Mouse (Mus musculus): ENCODE measurements around the gene Zmym1. TPM values are rescaled to one million over a fixed set of nuclear protein-coding genes. Genes with fewer than 3 reads are reported as not detected.
A peak's percentile ranks its signal among the peaks of the same experiment; 100 is the strongest.
"Not testable (repeated sequence)": the region's sequence is repeated elsewhere in the genome, so short reads cannot be mapped to it uniquely, and the experiment has no call there.

Zmym1 gene
- polyA plus RNA-seq (2012; fragmentation: generic; extraction: Trizol), result 1.6 TPM

DNA sequence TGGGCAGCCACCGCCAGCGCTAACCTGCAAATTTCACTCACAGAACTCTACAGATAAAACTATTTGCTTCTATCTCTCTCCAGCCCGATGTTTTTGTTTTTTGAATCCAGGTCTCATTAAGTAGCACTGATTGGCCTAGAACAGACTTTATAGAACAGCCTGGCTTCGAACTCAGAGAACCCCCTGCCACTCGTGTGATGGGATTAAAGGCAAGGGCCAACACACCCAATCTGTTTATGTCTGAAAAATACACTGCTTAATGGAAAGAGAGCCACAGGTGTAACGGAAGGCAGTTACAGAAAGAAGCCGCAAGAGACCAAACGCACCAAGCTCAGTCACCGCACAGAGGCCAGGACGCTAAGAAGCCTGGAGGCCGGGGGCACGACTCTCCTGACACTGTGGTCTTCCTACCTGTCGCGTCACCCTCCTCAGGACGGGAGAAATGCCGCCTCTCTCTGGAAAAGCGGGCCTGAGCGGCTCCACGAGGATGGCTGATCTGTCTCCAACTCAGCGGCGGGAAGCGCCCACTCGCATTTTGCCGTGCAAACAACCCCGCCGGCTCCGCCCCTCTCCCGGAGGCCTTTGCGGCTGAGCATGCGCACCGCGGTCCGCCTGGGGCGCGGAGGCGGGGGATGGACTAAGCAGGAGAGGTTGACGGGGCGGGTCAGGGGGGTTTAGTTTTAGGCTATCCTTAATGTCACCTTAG lies at the start of gene Zmym1:
TSS of gene Zmym1 (minus strand) at position 568 of the 706 bp plus-strand sequence.
- H3K4me3 ChIP-seq, result peak within 1 kb of the TSS; percentile 77
- H3K27me3 ChIP-seq (ENCODE audit: control insufficient read depth, insufficient read depth, insufficient read length), result no peaks in the 10 kb centered on the region
- peak within 1 kb of the TSS; percentile 19 for H3ac ChIP-seq (ENCODE audit: control insufficient read depth, insufficient read length)
- H3K36me3 ChIP-seq (ENCODE audit: control insufficient read depth, insufficient read depth), result peaks cover 4% of the 10 kb centered on the region
- TF ChIP-seq POLR2AphosphoS2 (IDR thresholded peaks at IDR 0.05; ENCODE audit: insufficient read length, low read depth) (peak; percentile 70), CEBPB (IDR thresholded peaks at IDR 0.05; ENCODE audit: insufficient read depth, poor library complexity, severe bottlenecking) (no peak), MAX (IDR thresholded peaks at IDR 0.05; ENCODE audit: low read depth) (no peak), POLR2A (IDR thresholded peaks at IDR 0.05; ENCODE audit: insufficient read length, low read depth) (peak; percentile 76), E2F4 (IDR thresholded peaks at IDR 0.05; ENCODE audit: insufficient read depth) (peak; percentile 88)
- H3K4me2 ChIP-seq (ENCODE audit: low read depth), result peak within 1 kb of the TSS; percentile 84
- H3K79me2 ChIP-seq (ENCODE audit: control insufficient read depth, insufficient read depth), result peaks cover 13% of the 10 kb centered on the region

DNA sequence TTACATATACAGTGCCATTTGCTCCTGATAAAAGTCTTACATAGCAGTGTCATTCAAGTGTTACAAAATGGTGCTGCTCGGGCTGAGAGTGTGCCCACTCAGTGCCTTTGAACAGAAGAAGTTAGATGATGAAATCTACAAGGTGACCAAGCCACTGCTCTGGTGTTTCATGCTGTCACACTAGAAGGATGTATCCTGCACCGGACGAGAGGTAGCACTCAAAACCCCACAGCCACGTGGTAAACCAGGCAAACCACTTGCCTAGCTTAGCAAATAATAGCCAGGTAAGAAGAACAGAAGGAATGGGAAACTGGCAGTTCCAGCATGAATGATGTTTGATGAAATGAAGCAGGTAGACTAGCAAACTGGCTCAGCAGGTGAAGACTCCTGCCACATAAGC lies 49.6 kb upstream of the Zmym1 start:
- H3K4me2 ChIP-seq (ENCODE audit: low read depth), result no peak overlapping the region
- no peak overlapping the region for H3K4me3 ChIP-seq
- H3K79me2 ChIP-seq (ENCODE audit: control insufficient read depth, insufficient read depth), result no peaks in the 10 kb centered on the region
- H3ac ChIP-seq (ENCODE audit: control insufficient read depth, insufficient read length), result no peak overlapping the region
- no peaks in the 10 kb centered on the region for H3K36me3 ChIP-seq (ENCODE audit: control insufficient read depth, insufficient read depth)
- H3K27me3 ChIP-seq (ENCODE audit: control insufficient read depth, insufficient read depth, insufficient read length), result no peaks in the 10 kb centered on the region
- no peak for TF ChIP-seq POLR2A (IDR thresholded peaks at IDR 0.05; ENCODE audit: insufficient read length, low read depth)

DNA sequence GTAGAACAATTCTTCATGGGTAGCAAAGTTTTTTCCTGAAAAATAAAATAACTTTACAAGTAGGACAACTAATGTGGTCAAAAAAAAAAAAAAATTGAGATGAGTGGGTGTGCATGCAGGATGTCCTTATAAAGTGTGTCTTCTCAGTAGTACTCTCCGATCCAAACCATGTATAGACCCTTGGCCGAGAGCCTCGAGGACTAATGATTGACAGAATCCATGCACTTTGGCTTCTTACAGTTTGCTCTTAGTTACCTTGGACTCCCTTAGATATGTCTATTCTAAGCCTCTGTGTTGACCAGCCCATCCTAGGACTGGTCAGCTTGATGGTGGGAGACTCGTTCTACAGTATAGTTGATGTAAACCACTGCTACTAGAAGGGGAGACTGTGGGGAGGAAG lies 46.6 kb upstream of the Zmym1 start:
- Histone ChIP-seq H3K4me3 (no peak overlapping the region), H3K4me2 (ENCODE audit: low read depth) (no peak overlapping the region), H3K27me3 (ENCODE audit: control insufficient read depth, insufficient read depth, insufficient read length) (no peaks in the 10 kb centered on the region), H3ac (ENCODE audit: control insufficient read depth, insufficient read length) (no peak overlapping the region), H3K79me2 (ENCODE audit: control insufficient read depth, insufficient read depth) (no peaks in the 10 kb centered on the region), H3K36me3 (ENCODE audit: control insufficient read depth, insufficient read depth) (no peaks in the 10 kb centered on the region)
- TF ChIP-seq TCF3 (IDR thresholded peaks at IDR 0.05; ENCODE audit: insufficient read length, low read depth), result no peak
- TF ChIP-seq TCF12 (IDR thresholded peaks at IDR 0.05; ENCODE audit: insufficient read depth, poor library complexity, severe bottlenecking), result no peak
- TF ChIP-seq POLR2AphosphoS2 (IDR thresholded peaks at IDR 0.05; ENCODE audit: insufficient read length, low read depth), result no peak
- TF ChIP-seq CEBPB (IDR thresholded peaks at IDR 0.05; ENCODE audit: insufficient read depth, poor library complexity, severe bottlenecking), result no peak
- TF ChIP-seq POLR2A (IDR thresholded peaks at IDR 0.05; ENCODE audit: insufficient read length, low read depth), result no peak
- no peak for TF ChIP-seq MAX (IDR thresholded peaks at IDR 0.05; ENCODE audit: low read depth)
- no peak for TF ChIP-seq REST (IDR thresholded peaks at IDR 0.05; ENCODE audit: insufficient read depth, insufficient read length)
- no peak for TF ChIP-seq SRF (IDR thresholded peaks at IDR 0.05; ENCODE audit: control insufficient read depth, insufficient read length, low read depth)
- TF ChIP-seq USF1 (IDR thresholded peaks at IDR 0.05; ENCODE audit: low read depth), result no peak
- TF ChIP-seq MYOG (IDR thresholded peaks at IDR 0.05; ENCODE audit: control insufficient read depth in 1 of 3, insufficient read depth in 1 of 3, insufficient read length in 2 of 3, low read depth in 2 of 3), result no peak
- no peak for TF ChIP-seq E2F4 (IDR thresholded peaks at IDR 0.05; ENCODE audit: insufficient read depth)
- no peak for TF ChIP-seq MYOD1 (IDR thresholded peaks at IDR 0.05; ENCODE audit: control insufficient read depth in 1 of 3, insufficient read length in 2 of 3, low read depth in 2 of 3)

DNA sequence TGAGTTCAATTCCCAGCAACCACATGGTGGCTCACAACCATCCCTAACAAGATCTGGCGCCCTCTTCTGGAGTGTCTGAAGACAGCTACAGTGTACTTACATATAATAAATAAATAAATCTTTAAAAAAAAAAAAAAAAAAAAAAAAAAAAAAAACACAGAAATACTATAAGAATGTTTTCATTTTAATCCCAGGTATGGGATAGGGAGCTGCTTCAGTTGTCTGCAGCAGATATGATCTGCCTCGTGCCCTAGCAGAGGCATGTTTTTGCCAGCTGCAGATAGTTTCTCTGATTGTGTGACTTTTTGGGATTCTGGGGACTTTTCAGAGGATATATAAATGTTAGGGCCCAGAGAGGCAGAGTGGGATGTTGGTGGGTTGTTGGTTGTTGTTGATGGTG lies 38.6 kb upstream of the Zmym1 start:
- H3K4me2 ChIP-seq (ENCODE audit: low read depth); H3K27me3 ChIP-seq (ENCODE audit: control insufficient read depth, insufficient read depth, insufficient read length); H3ac ChIP-seq (ENCODE audit: control insufficient read depth, insufficient read length); H3K79me2 ChIP-seq (ENCODE audit: control insufficient read depth, insufficient read depth); H3K4me3 ChIP-seq; H3K36me3 ChIP-seq (ENCODE audit: control insufficient read depth, insufficient read depth): not testable (repeated sequence)

DNA sequence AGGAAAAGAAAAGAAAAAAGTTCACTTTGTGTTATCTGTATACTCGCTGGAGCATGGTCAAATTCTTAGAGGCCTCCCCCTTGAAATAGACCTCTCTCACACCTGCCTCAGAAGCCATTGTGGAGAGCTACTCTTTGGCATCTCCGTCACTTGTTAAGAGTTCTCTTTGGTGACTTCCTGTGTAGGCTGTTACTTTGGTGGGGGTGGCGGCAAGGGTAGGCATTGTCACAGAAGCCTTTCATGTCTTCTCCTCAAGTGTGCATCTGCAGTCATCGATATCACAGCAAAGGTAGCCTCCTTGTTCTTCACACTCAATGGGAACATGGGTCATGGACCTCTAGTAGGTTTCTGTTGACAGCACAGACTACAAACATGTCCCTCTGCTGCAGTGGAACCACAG lies 34.1 kb upstream of the Zmym1 start:
- Histone ChIP-seq H3K27me3 (ENCODE audit: control insufficient read depth, insufficient read depth, insufficient read length) (peaks cover 4% of the 10 kb centered on the region), H3K36me3 (ENCODE audit: control insufficient read depth, insufficient read depth) (no peaks in the 10 kb centered on the region), H3K79me2 (ENCODE audit: control insufficient read depth, insufficient read depth) (no peaks in the 10 kb centered on the region), H3ac (ENCODE audit: control insufficient read depth, insufficient read length) (no peak overlapping the region), H3K4me3 (no peak overlapping the region), H3K4me2 (ENCODE audit: low read depth) (no peak overlapping the region)
- TF ChIP-seq REST (IDR thresholded peaks at IDR 0.05; ENCODE audit: insufficient read depth, insufficient read length), result no peak
- TF ChIP-seq POLR2AphosphoS2 (IDR thresholded peaks at IDR 0.05; ENCODE audit: insufficient read length, low read depth), result no peak
- TF ChIP-seq MYOG (IDR thresholded peaks at IDR 0.05; ENCODE audit: control insufficient read depth in 1 of 3, insufficient read depth in 1 of 3, insufficient read length in 2 of 3, low read depth in 2 of 3), result no peak
- no peak for TF ChIP-seq E2F4 (IDR thresholded peaks at IDR 0.05; ENCODE audit: insufficient read depth)
- TF ChIP-seq SRF (IDR thresholded peaks at IDR 0.05; ENCODE audit: control insufficient read depth, insufficient read length, low read depth), result no peak
- TF ChIP-seq TCF12 (IDR thresholded peaks at IDR 0.05; ENCODE audit: insufficient read depth, poor library complexity, severe bottlenecking), result no peak
- TF ChIP-seq POLR2A (IDR thresholded peaks at IDR 0.05; ENCODE audit: insufficient read length, low read depth), result no peak
- TF ChIP-seq USF1 (IDR thresholded peaks at IDR 0.05; ENCODE audit: low read depth), result no peak
- no peak for TF ChIP-seq TCF3 (IDR thresholded peaks at IDR 0.05; ENCODE audit: insufficient read length, low read depth)
- TF ChIP-seq MYOD1 (IDR thresholded peaks at IDR 0.05; ENCODE audit: control insufficient read depth in 1 of 3, insufficient read length in 2 of 3, low read depth in 2 of 3), result no peak
- TF ChIP-seq MAX (IDR thresholded peaks at IDR 0.05; ENCODE audit: low read depth), result no peak
- no peak for TF ChIP-seq CEBPB (IDR thresholded peaks at IDR 0.05; ENCODE audit: insufficient read depth, poor library complexity, severe bottlenecking)

Measured in myocyte (in vitro differentiated cells).